Mouse (Mus musculus) spleen, postnatal 4 days (tissue): ENCODE measurements around the gene Immp2l.
A peak's percentile ranks its signal among the peaks of the same experiment; 100 is the strongest.

Experiments used
- DNase-seq, 2 experiments: peaks; one replicate each; pipeline ENCODE4 v3.0.0; 2022; ENCODE audit warnings: low spot score in 2 of 2

Immp2l gene

DNA sequence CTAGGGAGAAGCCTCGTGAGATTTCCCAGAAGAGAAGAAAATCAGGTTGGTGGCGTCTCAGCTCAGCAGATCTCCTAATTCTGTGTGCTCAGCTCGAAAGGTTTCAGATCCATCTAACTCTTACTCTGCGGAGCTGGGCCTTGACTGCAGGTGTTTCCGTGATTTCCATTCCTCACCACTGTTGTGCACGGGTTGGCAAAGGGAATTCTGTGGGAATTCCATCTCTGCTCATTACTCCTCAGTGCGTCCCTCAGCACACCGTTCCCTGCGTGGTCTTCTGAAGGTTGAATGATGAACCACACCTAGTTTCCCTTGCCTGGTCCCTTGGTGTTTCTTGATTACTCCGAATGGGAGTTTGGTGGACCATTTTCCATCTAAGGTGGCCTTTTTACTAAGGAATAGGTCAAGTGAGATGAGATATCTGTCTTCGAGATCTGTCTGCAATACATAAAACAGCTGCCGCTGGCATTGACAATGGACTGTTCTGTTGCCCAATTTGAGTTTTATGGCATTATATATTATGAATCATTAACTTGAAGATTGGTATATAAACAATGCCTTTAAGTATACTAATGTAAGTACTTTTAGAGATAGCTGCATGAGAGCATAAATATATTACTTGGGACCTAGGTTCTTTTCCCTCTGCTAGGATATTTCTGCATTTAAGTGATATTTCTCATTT is 23.3 kb downstream of the Immp2l start:
- no peak for DNase-seq

DNA sequence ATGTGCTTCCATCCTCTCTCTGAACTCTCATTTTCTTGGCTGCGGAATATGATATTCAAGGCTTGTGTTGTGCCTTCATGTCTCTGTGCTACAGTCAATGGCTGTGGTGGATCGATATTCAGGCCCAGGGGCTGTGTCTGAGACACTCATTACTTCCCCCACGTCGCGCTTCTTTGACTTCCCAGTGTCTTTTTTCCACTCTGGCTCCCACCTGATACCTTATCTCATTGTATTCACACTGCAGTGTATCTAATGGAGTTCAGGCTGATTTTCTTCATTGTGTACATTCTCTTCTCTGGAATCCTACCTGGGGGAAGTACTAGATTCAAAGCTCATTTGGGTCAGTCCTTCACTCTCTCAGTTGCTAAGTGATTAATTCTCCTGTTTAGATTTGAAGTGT is 27.1 kb downstream of the Immp2l start:
- DNase-seq = no peak

DNA sequence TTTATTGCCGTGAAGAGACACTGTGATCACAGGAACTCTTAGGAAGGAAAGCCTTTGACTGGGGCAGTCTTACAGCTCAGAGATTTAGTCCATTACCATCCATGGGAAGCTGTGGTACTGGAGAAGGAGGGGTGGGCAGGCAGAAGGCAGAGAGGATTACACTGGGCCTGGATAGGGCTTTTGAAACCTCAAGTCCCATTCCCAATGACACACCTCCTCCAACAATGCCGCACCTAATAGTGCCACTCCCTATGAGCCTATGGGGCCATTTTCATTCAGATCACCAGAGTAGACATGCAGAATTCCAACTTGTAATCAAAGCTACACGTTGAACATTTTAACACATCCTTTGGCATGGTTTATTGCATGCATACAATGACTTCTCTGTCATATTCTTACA is 29.0 kb downstream of the Immp2l start:
- DNase-seq = no peak

DNA sequence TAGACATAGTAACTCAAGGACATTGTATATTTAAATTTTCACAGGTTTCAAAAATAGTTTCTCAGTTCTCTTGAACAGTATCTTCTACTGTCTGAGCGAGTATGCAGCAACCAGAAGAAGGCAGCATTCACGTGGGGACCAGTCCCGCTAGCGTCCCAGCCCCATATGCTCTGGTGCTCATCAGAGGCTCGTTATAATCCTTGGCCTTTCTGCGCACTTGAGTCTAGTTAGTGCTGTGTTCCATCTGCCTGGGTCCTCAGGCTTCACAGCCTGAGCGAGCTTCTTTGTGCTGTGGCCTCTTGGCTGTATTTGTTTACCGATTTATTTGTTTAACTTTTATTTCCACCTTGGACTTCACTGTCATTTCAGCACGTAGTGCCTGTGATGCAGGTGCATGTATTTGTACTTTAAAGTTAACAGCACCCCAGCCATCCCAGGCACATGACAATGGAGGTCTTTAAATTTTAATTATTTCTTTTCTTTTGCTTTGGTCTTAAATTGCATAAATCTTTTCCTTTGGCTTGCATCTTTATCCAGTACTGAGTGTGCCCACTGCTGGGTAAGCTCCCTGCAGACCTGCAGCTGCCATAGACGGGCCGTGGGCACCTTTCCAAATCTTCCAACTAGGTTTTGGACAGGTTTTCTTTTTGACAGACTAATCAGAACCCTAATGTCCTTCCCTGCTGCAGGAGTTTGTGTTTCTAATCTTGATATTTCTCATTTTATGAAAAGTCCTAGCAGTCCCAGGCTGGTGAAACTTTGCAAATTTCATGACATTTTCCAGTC is 30.3 kb downstream of the Immp2l start:
- no peak for DNase-seq

DNA sequence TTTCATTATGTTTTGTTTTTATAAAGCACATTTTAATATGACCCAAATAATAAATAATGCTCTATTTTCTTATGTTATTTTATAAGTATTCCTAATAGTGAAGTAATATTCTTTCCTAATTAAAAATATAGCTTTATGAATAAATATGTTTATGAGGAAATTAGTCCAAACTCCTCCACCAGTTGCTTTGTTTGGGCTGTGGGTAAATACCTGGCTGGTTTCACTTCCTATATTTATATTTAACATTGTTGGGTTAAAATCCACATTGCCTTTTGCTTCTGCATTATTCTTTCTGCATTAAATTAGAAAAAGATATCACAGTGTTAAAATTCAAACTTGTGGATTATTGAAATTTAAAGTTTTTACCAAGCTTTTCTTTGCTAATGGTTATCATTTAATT is 32.1 kb downstream of the Immp2l start:
- no peak for DNase-seq

DNA sequence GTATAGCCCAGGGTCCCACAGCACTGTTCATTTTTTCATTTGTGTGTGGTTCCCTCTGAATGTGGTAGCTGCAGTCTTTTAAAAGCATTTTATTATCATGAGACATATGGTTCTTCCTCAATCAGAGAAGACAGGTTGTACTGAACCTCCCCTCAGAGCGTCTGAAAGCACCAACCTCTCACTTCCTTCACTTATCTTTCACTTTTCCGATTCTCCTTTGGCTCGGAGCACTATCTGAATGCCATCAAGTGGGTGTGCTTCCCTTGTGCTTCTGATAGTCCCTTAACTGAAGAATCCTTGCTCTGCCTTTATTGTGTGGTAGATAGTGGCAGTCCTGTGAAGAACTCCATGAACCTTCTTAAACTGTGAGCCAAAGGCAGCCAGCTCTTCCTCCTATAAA is 39.4 kb downstream of the Immp2l start:
- no peak for DNase-seq

DNA sequence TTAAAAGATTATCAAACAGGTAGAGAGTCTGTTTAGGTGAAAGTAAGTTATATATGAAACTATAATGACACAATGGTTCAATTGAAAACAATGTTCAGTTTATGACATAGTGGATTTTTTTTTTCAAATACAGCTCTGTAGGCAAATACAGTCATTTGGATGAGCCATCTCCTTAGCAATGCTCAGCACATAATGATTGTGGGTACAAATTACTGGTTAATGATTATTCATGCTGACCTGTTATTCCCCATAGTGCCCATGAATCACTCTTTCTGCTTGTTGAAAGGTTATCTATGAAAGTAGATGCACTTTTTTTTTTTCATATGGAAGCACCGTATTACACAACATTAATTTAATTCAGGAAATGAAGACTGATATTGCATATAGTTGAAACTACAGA is 58.0 kb downstream of the Immp2l start:
- DNase-seq = no peak

DNA sequence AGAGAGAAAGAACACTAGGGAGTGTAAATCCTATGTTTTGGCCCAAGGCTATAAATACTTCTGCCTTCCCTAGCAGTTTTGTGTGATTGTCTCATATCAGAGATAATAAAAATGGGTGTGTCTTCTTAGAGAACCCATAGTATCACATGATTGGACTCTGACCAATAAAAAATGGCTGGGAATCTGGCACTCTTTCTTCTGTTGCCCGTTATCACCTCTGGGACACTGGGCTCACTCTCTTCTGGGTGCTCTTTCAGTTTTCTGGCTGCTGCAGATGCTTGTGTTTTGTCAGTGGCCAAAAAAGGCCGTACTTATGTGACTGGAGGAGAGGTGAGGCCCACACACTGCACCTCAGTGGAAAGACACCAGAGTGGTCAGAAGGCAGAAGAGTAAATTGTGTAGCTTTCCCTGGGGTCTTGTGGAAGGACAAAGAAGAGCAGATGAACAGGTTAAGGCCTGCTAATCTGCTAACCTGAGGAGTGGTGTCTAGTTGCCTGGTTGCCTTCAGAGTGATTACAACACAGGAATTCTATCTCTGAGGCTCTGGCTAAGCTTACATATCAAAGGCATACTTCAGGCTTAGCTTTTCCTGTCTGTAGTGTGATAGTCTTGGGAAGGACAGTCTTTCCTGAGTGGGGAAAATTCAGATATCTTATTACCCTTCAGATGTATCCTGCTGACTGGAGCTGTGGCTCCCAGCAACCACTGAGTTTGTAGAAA is 60.6 kb downstream of the Immp2l start:
- no peak for DNase-seq

DNA sequence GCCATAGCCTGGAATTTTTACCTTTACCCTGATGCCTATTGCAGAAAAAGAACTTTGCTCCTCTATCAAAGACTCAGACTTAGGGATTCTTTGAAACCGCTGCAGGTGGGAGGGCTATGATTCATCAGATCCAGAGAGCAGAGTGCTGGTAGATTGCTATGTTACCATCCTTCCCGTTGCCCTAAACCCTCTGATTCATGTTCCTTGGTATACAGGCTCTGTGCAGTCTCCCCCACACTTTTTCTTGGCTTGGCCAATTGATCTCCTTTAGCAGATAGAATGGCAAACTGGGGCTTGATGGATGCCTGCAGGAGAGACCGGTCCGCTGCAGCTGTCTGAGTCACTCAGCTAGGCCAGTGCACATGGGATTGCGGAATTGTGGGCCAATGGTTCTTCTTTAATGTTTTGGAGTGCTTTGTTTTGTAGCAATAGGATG is 66.1 kb downstream of the Immp2l start:
- DNase-seq = no peak

DNA sequence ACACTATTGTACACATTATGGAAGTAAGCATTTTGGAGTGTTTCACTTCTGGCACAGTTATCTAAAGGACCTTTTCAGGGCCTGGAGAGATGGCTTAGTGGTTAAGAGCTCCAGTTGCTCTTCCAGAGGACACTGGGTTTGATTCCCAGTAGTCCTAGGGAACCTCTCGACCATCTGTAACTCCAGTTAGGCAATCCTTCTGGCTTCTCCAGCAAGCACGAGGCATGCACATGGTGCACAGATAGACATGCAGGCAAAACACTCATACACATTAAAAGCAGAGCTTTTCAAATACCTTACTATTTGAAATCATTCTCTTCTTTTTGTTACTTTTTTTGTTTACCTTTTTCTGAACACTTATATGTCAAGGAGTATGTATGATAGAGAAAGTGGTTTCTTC is 66.9 kb downstream of the Immp2l start:
- DNase-seq = no peak

DNA sequence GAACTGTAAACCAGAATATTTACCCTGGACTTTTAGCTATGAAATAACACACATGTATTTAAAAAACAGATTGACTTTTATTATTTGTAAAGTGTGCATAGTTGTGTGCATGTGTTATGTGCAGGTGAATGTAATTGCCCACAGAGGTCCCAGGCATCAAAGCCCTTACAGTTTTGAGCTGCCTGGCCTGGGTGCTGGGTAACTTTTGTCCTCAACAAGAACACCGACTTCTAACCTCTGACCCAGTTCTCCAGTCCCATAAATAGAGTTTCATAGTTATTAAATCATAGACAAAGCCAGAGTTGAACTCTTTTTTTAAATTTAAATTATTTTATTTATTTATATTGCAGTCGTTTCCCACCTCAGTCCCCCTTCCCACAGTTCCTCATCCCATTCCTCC is 67.4 kb downstream of the Immp2l start:
- no peak for DNase-seq

DNA sequence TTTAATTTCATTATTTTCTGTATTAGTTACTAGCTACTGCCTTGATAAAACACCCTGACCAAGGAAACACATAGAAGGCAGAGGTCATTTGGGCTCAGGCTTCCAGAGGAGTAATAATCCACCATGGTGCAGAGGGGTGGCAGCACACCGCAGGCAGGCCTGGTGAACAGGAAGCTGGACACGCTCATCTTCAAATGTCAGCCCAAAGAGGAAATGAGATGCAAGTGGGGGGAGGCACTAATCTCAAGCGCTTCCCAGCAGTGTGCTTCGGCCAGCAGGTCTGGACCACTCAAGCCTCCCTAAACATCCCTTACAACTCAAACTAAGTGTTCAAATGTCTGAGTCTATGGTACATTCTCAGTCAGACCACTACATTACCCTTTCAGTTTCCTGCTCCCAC is 72.2 kb downstream of the Immp2l start:
- DNase-seq = no peak

DNA sequence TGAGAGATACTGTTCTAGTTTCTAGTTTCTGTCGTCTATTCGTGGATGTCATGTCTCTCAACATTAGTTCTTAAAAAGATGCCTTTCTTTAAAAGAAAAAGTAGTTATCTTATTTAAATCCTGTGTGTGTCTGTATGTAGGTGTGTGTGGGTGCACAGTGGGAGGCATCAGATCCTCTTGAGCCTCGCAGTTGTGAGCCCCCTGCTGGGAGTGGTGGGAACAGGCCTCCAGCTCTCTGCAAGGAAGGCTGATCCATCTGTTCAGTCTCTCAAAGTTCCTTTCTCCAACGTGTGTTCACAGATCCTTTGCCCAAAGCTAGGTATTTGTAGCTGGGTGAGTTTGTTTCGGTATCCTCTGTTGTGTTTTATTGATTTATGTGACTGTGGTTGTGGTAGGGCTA is 73.5 kb downstream of the Immp2l start:
- peak; percentile 48 to 77 for DNase-seq

DNA sequence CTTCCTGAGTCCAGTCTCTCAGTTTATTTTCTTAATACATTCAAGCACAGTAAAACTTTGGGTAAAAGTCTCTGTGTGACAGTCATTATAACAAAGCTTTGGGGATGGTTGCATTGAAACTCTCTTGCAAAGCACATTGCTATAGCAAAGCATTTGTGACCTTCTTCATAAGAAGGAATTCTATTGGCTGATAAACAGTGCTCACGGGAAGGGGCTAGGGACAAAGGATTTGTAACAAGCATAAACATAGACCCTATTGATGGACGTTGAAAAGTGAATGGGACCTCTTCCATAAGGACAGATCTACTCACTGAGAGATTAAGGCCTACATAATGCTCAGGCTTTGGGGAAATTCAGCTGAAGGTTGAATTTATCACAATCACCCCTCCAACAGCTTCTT is 85.1 kb downstream of the Immp2l start:
- DNase-seq = no peak

DNA sequence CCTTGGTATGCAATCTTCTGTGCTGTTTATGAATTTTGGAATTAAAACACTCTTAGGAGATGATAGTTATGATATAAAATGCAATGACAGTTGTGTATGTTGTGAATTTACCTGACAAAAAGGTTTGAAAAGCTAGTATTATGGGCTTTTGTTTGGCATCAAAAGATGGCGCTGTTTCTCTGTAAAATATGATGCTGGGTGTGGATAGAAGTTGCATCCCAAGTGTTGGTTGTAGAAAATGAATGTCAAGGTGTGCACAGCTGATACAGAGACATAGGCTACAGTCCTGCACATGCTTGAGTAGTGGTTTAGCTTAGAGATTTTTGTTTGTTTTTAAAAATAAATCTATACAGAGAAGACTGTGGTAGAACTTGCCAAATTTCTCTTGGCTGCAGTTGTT is 87.6 kb downstream of the Immp2l start:
- no peak for DNase-seq

DNA sequence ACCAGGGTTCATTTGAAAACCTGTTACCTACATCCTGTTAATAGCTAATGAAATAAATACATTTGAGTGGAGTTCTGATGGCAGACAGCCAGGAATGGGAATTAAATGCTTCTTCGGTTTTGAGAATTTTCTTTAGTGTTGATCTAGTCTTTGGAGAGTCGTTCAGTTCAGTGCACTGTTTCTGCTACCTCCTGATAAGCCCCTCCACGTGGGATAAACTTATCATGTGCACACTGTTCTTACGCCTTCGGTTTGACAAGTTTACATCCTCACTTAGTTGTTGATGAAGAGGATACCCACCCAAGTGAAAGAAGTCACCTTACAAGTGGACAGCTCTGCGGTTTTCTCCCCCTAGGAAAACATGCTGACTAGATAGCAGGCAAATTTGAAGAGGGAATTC is 88.2 kb downstream of the Immp2l start:
- DNase-seq = no peak

DNA sequence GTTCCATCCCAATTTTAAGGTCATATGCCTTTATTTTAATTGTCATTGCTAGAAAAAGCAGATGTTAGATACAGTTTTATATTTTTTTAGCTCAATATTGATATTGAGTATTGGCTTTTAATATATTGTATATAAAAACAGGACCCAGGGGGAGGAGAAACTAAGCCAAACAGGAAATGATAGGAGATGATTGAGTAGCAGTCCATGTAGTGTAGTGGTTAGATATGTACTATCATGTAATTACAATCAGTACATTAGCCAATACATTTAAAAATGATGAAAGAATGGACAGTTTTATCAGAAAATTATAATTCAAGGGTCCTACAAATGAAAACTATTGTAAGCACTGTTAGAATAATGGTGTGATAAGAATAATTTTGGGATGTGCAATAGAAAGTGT is 94.5 kb downstream of the Immp2l start:
- no peak for DNase-seq

DNA sequence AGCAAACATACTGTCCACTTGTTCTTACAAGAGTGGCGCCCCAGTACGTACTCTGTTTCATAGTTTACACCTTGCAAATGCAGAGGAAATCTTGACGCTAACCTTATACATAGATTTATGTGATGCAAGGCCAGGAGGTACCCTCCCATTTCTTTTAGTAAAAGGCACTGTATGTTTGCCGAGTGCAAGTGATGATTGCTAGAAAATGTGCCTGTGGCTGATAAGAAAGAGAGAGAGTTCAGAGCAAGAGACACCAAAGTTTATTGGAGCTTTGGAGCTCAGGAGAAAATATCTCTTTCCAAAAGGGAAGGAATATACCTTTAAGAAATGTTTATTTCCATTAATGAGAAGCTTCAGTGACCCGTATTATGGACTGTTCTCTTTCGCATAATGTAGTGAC is 95.8 kb downstream of the Immp2l start:
- no peak for DNase-seq

DNA sequence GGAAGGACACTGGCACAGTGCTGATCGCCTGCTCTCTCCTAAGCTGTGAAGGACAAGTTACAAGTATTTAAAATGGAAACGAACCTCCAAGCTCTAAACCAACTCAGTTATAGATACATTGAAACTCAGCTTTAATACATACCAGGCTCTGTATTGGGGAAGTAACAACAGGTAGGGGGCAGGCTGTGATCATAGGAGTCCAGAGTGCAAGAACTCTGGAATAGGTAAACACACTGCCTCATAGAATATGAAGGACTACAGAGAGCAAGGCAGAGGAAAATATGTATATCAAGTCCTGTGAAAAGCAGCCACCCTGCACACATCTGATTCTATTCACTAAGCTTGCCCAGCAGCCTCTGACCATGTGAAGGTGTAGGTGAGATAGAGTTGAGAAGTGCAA is 99.3 kb downstream of the Immp2l start:
- no peak for DNase-seq

DNA sequence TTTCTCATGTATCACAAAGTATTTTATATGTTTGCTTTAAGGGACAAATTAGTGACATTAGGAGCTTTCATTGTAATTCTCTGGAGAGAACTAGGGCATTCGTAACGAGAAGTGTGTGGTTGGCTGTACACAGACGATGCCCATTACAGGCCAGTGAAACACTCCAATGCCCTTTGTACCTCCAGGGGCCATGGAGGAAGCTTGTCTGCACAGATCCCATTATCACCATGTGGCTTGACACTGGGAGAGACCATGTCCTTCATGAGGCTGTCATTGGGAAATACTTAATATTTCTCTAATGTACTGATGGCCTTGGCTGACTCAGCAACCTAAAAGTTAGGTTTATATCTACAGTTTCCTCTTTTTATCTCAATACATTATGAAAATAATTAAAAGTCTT is 111.0 kb downstream of the Immp2l start:
- DNase-seq = no peak

DNA sequence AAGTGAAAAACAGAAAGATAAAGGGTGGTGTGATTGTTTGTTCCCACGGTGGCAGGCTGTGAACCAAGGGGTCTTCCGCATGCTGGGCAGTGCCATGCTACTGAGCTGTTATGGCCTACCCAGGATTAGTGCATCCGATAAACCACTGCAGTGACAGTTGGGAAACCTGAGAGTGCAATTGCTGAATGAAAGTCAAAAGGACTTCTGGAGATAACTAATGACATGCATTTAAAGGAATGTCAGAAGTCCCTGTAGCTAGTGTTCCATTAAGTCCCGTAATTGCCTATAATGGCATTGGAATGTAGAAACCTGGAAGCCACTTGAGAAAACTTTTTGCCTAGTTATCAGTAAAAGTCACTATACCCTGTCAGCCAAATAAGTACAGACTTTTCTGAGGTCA is 135.7 kb downstream of the Immp2l start:
- no peak for DNase-seq

DNA sequence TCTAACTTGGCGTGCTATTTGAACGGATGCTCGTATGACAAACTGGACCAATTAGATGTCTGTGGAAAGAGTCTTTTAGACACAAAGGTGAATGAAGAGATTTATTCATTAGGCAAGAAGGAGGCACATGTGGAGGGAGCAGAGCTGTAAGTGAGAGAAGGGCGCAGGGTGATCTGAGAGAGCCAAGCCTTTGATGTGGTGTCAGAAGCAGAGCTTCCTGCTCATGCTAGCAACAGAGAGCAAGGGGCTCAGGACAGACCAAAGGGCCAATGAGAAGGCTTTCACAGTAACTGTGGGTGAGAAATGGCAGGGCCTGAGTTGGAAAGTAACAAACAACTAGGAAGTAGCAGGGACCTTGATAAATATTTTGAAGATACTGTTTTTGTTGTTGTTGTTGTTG is 143.9 kb downstream of the Immp2l start:
- no peak for DNase-seq

DNA sequence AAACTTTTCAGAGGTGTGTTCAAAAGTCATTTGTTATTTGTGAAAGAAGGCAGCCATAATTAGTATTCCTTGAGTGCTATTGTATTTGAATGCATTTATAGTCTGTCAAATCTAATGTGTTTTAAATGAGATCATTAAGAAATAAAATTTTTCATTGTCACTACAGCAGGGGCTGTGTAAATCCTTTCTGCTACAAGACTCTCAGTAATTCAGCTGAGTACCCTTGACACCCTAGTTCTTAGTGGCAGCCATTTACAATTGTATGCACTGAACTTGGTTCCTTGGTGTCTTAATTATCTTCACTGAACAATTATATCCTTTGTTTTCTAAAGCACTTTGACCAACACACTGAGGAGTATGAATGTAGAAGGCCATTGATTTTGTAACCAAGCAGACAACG is 146.2 kb downstream of the Immp2l start:
- DNase-seq = no peak
